Mouse (Mus musculus): Measurements from ENCODE around the gene Akr1d1. TPM values are rescaled to one million over a fixed set of nuclear protein-coding genes. Genes with fewer than 3 reads are reported as not detected.

Akr1d1 gene
- polyA plus RNA-seq, 1 experiment from 2014 or later = not detected

DNA sequence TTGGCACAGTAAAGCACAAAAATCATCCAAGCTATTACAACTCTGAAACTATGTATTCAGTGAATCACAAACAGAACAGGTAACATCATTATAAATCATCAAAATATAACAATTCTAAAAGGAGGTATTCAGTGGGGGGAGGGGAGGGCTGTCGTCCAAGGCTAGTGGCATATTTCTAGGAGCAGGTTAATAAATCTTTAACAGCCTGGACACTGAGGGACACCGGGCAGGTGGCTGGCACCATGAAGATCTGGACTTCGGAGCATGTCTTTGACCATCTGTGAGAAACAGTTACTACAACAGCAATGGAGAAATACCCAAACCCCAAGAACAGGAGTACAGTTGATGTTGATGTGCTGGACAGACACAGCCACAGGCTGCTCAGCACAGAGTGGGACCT, 11.2 kb downstream of the Akr1d1 start:
- no peaks in the 10 kb centered on the region for H3K4me1 ChIP-seq (ENCODE audit: control insufficient read depth, insufficient read depth, low read length)
- H3K4me3 ChIP-seq (ENCODE audit: low read depth, low read length) = no peak overlapping the region
- no peak overlapping the region for H3K4me2 ChIP-seq (ENCODE audit: low read depth, low read length)
- H3K9me3 ChIP-seq (ENCODE audit: control insufficient read depth, low read length) = no peaks in the 10 kb centered on the region
- no peaks in the 10 kb centered on the region for H3K27me3 ChIP-seq (ENCODE audit: control insufficient read depth, insufficient read depth, low read length)
- H3K27ac ChIP-seq (ENCODE audit: low read depth, low read length) = no peak overlapping the region
- no peak for ATAC-seq (ENCODE audit: low read depth)
- 84% methylated on average over 3 of the region's 3 CpGs for WGBS
- no peak overlapping the region for H3K9ac ChIP-seq (replicated peaks; ENCODE audit: low read depth, low read length)
- H3K36me3 ChIP-seq (ENCODE audit: control insufficient read depth, insufficient read depth, low read length) = no peaks in the 10 kb centered on the region

- no peak for ATAC-seq (ENCODE audit: low read depth)
- H3K36me3 ChIP-seq (ENCODE audit: control insufficient read depth, insufficient read depth, low read length) = no peaks in the 10 kb centered on the region
- WGBS = 95% methylated on average over 3 of the region's 3 CpGs
- no peaks in the 10 kb centered on the region for H3K9me3 ChIP-seq (ENCODE audit: control insufficient read depth, low read length)
- no peaks in the 10 kb centered on the region for H3K4me1 ChIP-seq (ENCODE audit: control insufficient read depth, insufficient read depth, low read length)
- no peaks in the 10 kb centered on the region for H3K27me3 ChIP-seq (ENCODE audit: control insufficient read depth, insufficient read depth, low read length)
- no peak overlapping the region for H3K4me2 ChIP-seq (ENCODE audit: low read depth, low read length)
- no peak overlapping the region for H3K9ac ChIP-seq (replicated peaks; ENCODE audit: low read depth, low read length)
- no peak overlapping the region for H3K27ac ChIP-seq (ENCODE audit: low read depth, low read length)
- no peak overlapping the region for H3K4me3 ChIP-seq (ENCODE audit: low read depth, low read length)
Observed at GRCm38 (mm10) chr6:37542145-37542544, 12.2 kb downstream of the Akr1d1 start.

- Histone ChIP-seq H3K36me3 (ENCODE audit: control insufficient read depth, insufficient read depth, low read length) (no peaks in the 10 kb centered on the region), H3K9ac (replicated peaks; ENCODE audit: low read depth, low read length) (no peak overlapping the region), H3K27ac (ENCODE audit: low read depth, low read length) (no peak overlapping the region), H3K4me1 (ENCODE audit: control insufficient read depth, insufficient read depth, low read length) (no peaks in the 10 kb centered on the region), H3K4me3 (ENCODE audit: low read depth, low read length) (no peak overlapping the region), H3K27me3 (ENCODE audit: control insufficient read depth, insufficient read depth, low read length) (no peaks in the 10 kb centered on the region), H3K4me2 (ENCODE audit: low read depth, low read length) (no peak overlapping the region), H3K9me3 (ENCODE audit: control insufficient read depth, low read length) (no peaks in the 10 kb centered on the region)
- ATAC-seq (ENCODE audit: low read depth) = no peak
- WGBS = 82% methylated on average over 2 of the region's 2 CpGs
Observed at GRCm38 (mm10) chr6:37552760-37553159, 22.8 kb downstream of the Akr1d1 start.

DNA sequence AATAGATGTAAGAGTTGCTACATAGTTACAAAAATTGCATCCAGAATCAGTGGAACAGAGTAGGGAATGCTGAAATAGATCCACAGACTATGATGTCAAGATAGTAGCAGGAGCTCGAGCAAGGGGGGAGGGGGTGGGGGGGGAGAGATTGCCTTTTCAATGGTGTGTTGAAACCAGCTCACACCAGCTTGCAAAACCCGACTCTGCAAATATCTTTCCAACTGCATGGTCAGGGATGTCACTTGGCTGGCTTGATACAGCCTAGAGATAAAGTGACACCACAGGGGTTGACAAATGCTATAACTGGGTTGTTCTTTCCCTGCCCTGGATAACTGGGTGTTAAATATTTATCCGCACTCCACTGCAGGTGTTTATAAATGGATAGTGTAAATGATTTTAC, 24.0 kb downstream of the Akr1d1 start:
- no peaks in the 10 kb centered on the region for H3K4me1 ChIP-seq (ENCODE audit: control insufficient read depth, insufficient read depth, low read length)
- WGBS = 77% methylated on average over 3 of the region's 3 CpGs
- no peak for ATAC-seq (ENCODE audit: low read depth)
- H3K36me3 ChIP-seq (ENCODE audit: control insufficient read depth, insufficient read depth, low read length) = no peaks in the 10 kb centered on the region
- H3K9ac ChIP-seq (replicated peaks; ENCODE audit: low read depth, low read length) = no peak overlapping the region
- H3K9me3 ChIP-seq (ENCODE audit: control insufficient read depth, low read length) = no peaks in the 10 kb centered on the region
- no peak overlapping the region for H3K27ac ChIP-seq (ENCODE audit: low read depth, low read length)
- H3K4me2 ChIP-seq (ENCODE audit: low read depth, low read length) = no peak overlapping the region
- no peak overlapping the region for H3K4me3 ChIP-seq (ENCODE audit: low read depth, low read length)
- H3K27me3 ChIP-seq (ENCODE audit: control insufficient read depth, insufficient read depth, low read length) = no peaks in the 10 kb centered on the region

GRCm38 (mm10) chr6:37554327-37554726, 24.4 kb downstream of the Akr1d1 start:
- Histone ChIP-seq H3K27ac (ENCODE audit: low read depth, low read length) (no peak overlapping the region), H3K4me1 (ENCODE audit: control insufficient read depth, insufficient read depth, low read length) (no peaks in the 10 kb centered on the region), H3K9ac (replicated peaks; ENCODE audit: low read depth, low read length) (no peak overlapping the region), H3K9me3 (ENCODE audit: control insufficient read depth, low read length) (no peaks in the 10 kb centered on the region), H3K4me3 (ENCODE audit: low read depth, low read length) (no peak overlapping the region), H3K27me3 (ENCODE audit: control insufficient read depth, insufficient read depth, low read length) (no peaks in the 10 kb centered on the region), H3K4me2 (ENCODE audit: low read depth, low read length) (no peak overlapping the region), H3K36me3 (ENCODE audit: control insufficient read depth, insufficient read depth, low read length) (no peaks in the 10 kb centered on the region)
- ATAC-seq (ENCODE audit: low read depth) = no peak
- 79% methylated on average over 1 of the region's 1 CpGs for WGBS

DNA sequence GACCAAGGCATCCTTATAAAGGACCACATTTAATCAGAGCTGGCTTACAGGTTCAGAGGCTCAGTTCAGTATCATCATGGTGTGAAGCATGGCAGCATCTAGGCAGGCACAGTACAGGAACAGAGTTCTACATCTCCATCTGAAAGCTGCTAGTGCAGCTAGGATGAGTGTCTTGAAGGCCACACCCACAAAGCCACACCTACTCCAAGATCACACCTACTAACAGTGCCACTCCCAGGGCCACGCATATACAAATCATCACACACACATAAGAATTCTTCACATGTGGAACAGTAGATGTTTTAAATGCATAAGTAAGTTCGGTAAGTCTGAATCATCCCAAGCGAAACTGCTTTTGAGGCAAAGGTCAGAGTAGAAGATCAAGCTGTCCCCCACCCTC, 33.9 kb downstream of the Akr1d1 start:
- ATAC-seq (ENCODE audit: low read depth) = no peak
- Histone ChIP-seq H3K4me2 (ENCODE audit: low read depth, low read length) (no peak overlapping the region), H3K9me3 (ENCODE audit: control insufficient read depth, low read length) (no peaks in the 10 kb centered on the region), H3K4me1 (ENCODE audit: control insufficient read depth, insufficient read depth, low read length) (no peaks in the 10 kb centered on the region), H3K4me3 (ENCODE audit: low read depth, low read length) (no peak overlapping the region), H3K27me3 (ENCODE audit: control insufficient read depth, insufficient read depth, low read length) (no peaks in the 10 kb centered on the region), H3K27ac (ENCODE audit: low read depth, low read length) (no peak overlapping the region), H3K9ac (replicated peaks; ENCODE audit: low read depth, low read length) (no peak overlapping the region), H3K36me3 (ENCODE audit: control insufficient read depth, insufficient read depth, low read length) (no peaks in the 10 kb centered on the region)
- WGBS = 85% methylated on average over 3 of the region's 3 CpGs

DNA sequence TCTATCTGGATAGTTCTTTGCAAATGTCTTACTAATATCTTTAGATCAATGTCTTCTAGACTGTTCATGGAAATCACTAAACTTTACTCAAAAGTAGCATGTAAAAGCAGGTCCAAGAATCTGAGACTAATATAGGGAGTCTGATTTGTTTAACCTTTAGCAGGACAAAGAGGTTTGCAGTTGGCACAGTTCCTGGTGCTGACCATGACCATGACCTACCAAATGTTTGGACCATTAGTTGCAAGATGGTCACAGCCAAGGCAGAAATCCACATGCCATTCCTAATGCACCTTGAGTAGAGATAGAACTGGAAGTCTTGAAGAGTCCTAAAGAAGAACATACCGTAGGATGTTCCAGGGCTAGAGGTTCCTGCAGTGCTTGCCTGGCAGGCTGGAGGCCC, 37.4 kb downstream of the Akr1d1 start:
- Histone ChIP-seq H3K4me2 (ENCODE audit: low read depth, low read length) (no peak overlapping the region), H3K4me1 (ENCODE audit: control insufficient read depth, insufficient read depth, low read length) (no peaks in the 10 kb centered on the region), H3K36me3 (ENCODE audit: control insufficient read depth, insufficient read depth, low read length) (no peaks in the 10 kb centered on the region), H3K9ac (replicated peaks; ENCODE audit: low read depth, low read length) (no peak overlapping the region), H3K27ac (ENCODE audit: low read depth, low read length) (no peak overlapping the region), H3K4me3 (ENCODE audit: low read depth, low read length) (no peak overlapping the region), H3K27me3 (ENCODE audit: control insufficient read depth, insufficient read depth, low read length) (no peaks in the 10 kb centered on the region), H3K9me3 (ENCODE audit: control insufficient read depth, low read length) (no peaks in the 10 kb centered on the region)
- 75% methylated on average over 1 of the region's 1 CpGs for WGBS
- no peak for ATAC-seq (ENCODE audit: low read depth)

DNA sequence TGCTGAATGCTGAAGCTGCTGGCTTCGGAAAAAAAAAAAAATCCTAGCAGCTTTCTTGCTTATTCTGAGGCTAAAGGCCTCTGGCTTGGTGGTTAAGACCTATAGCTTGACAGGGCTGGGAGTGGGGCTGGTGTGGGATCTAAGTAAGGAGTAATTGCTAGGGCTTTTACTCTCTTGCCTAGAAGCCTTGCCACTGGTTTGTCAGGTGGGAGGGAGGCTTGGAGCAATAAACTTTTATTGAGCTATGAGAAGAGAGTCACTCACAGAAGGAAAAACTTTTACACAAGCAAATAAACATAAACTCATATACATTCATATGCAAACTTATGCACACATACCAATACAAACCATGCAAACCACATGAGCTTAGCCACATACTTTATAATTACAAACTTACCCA, 42.0 kb downstream of the Akr1d1 start:
- no peaks in the 10 kb centered on the region for H3K36me3 ChIP-seq (ENCODE audit: control insufficient read depth, insufficient read depth, low read length)
- WGBS = 21% methylated on average over 1 of the region's 1 CpGs
- no peak for ATAC-seq (ENCODE audit: low read depth)

DNA sequence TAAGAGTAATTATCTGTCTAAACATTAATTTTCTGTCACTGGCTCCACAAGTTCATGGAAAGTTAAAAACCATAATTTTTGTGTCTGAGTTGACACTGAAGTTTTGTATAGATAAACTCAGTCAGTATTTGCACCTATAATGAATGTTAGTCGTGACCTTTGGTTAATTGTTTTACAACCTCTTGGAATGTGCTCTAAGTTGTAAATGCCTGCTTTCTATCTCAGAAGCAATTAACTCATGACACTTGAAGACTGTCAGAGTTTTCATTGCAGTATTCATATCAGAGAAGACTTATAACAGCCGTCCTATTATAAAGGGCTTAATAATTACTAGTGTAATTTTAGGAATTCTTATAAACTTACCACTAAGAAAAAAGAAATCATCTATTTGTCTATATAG, 43.0 kb downstream of the Akr1d1 start:
- no peak for ATAC-seq (ENCODE audit: low read depth)

More for the DNA sequence above, 42.0 kb downstream of the Akr1d1 start:
- Histone ChIP-seq H3K4me1 (ENCODE audit: control insufficient read depth, insufficient read depth, low read length) (no peaks in the 10 kb centered on the region), H3K9me3 (ENCODE audit: control insufficient read depth, low read length) (no peaks in the 10 kb centered on the region), H3K9ac (replicated peaks; ENCODE audit: low read depth, low read length) (no peak overlapping the region), H3K27ac (ENCODE audit: low read depth, low read length) (no peak overlapping the region), H3K4me3 (ENCODE audit: low read depth, low read length) (no peak overlapping the region), H3K4me2 (ENCODE audit: low read depth, low read length) (no peak overlapping the region), H3K27me3 (ENCODE audit: control insufficient read depth, insufficient read depth, low read length) (no peaks in the 10 kb centered on the region)

DNA sequence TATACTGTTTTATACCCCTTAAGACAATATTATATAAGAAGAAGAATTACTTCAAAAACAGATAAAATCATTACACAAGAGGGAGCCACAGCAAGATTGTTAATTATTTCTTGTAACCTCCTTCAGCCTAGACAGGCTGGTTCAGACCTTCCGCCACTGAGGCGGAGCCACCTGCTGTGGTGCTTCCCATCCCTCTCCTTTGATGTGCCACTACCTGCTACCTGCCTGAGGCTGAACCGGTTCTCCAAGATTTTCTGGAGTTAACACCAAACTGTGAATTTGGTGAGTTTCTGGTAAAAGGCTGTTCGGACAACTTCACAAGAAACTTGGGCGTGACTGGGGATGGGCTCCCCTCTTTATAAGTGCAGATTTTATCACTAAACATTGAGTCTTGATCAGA, 50.5 kb downstream of the Akr1d1 start:
- 81% methylated on average over 5 of the region's 5 CpGs for WGBS
- ATAC-seq (ENCODE audit: low read depth) = no peak

More for the DNA sequence above, 43.0 kb downstream of the Akr1d1 start:
- no peak overlapping the region for H3K4me3 ChIP-seq (ENCODE audit: low read depth, low read length)
- no peaks in the 10 kb centered on the region for H3K4me1 ChIP-seq (ENCODE audit: control insufficient read depth, insufficient read depth, low read length)
- H3K27me3 ChIP-seq (ENCODE audit: control insufficient read depth, insufficient read depth, low read length) = no peaks in the 10 kb centered on the region
- no peaks in the 10 kb centered on the region for H3K36me3 ChIP-seq (ENCODE audit: control insufficient read depth, insufficient read depth, low read length)
- 9% methylated on average over 2 of the region's 2 CpGs for WGBS
- no peaks in the 10 kb centered on the region for H3K9me3 ChIP-seq (ENCODE audit: control insufficient read depth, low read length)
- H3K27ac ChIP-seq (ENCODE audit: low read depth, low read length) = no peak overlapping the region
- H3K9ac ChIP-seq (replicated peaks; ENCODE audit: low read depth, low read length) = no peak overlapping the region
- H3K4me2 ChIP-seq (ENCODE audit: low read depth, low read length) = no peak overlapping the region

More for the DNA sequence above, 50.5 kb downstream of the Akr1d1 start:
- Histone ChIP-seq H3K27me3 (ENCODE audit: control insufficient read depth, insufficient read depth, low read length) (no peaks in the 10 kb centered on the region), H3K4me3 (ENCODE audit: low read depth, low read length) (no peak overlapping the region), H3K4me1 (ENCODE audit: control insufficient read depth, insufficient read depth, low read length) (no peaks in the 10 kb centered on the region), H3K9me3 (ENCODE audit: control insufficient read depth, low read length) (no peaks in the 10 kb centered on the region), H3K27ac (ENCODE audit: low read depth, low read length) (no peak overlapping the region), H3K4me2 (ENCODE audit: low read depth, low read length) (no peak overlapping the region), H3K36me3 (ENCODE audit: control insufficient read depth, insufficient read depth, low read length) (no peaks in the 10 kb centered on the region), H3K9ac (replicated peaks; ENCODE audit: low read depth, low read length) (no peak overlapping the region)

All from neural tube, embryonic 14.5 days (tissue).